Mouse (Mus musculus): Measurements from ENCODE around the gene Gm49403.

DNA sequence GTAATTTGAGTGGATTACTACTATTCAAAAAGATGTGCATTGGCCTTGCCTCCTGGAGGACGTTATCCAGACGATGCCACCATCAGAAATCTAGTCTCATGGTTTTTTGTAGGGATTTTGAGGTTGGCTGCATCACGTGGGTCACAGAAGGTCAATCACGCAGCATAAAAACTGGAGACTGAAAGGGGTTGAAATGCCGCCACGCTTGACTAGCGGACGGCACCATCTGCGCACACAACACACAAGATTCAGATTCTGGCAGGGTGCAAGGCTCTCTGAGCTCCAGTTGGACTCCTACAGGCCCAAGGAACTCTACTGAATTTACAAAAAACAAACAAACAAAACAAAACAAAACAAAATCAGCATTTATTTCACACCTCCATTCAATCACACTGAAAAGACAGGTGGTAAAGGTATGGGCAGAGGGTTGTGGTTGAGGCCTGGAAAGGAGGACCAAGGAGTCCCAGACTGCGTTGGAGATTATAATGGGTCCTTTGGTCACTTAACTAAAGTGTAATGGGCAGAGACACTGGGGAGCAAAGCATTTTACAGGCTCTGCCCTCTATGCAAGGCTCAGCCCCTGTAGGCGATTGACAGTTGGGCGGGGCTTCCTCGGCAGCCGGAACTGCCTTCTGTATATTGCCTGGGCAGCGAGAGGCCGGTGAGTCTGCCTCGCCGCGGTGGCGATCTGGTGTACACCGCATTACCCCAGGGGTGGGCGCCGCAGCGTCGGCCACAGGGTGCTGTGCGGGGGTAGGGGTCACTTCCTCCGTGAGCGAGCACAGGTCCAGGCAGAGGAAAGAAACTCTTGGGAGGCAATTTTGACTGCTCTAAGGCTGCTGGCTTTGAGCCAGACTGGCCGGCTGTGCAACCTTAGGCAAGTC, 43.6 kb upstream of the Gm49403 start:
- no peak for TF ChIP-seq CTCF (IDR thresholded peaks at IDR 0.05; ENCODE audit: low read depth, low read length)
- TF ChIP-seq POLR2A (IDR thresholded peaks at IDR 0.05; ENCODE audit: borderline replicate concordance, low read depth, low read length) = peak; percentile 91
